Mouse (Mus musculus): ENCODE results near the gene Spock2. TPM values are rescaled to one million over a fixed set of nuclear protein-coding genes. Genes with fewer than 3 reads are reported as not detected.

The Spock2 gene
- polyA plus RNA-seq (2017; shearing (Covaris generic)) = 1 to 10 TPM; 1.5 to 8.7 (median 8.0) TPM

DNA sequence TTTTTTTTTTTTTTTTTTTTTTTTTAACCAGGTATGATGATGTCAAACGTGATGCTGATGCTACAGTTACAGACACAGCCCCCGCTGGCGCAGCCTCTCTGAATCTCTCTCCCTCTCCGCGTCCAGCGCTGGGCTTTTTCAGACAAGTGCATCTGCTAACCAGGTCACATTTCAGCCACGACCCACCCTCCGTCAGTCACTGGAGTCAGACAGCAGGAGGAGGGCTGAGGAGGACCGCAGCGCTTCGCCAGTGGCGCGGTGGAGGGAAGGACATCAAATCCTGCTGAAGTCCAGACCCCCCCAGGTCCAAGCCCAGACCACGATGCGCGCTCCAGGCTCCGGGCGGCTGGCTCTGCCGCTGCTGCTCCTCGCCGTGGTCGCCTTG lies at the start of gene Spock2:
TSS of gene Spock2 (plus strand) at position 74 of the 385 bp plus-strand sequence.
- peak; percentile 75 for ATAC-seq

DNA sequence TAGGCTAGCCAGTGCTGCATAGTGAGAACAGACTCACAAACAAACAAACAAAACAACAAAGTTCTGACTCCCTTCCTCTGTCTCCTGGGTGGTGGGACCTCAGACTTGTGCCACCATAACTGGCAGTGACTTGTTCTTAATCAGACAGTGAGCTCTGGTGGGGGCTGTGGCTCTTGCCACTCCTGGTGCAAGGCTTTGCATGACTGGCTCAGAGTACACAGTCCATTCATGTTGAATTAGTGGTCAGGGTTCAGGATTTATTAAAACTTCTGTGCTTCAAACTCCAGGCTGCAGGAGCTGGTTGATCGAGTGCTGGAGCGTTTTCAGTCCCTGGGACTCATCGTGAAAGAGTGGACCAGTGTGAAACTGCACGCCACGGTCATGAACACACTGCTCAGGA lies 43.8 kb upstream of the Spock2 start:
- ATAC-seq = no peak

DNA sequence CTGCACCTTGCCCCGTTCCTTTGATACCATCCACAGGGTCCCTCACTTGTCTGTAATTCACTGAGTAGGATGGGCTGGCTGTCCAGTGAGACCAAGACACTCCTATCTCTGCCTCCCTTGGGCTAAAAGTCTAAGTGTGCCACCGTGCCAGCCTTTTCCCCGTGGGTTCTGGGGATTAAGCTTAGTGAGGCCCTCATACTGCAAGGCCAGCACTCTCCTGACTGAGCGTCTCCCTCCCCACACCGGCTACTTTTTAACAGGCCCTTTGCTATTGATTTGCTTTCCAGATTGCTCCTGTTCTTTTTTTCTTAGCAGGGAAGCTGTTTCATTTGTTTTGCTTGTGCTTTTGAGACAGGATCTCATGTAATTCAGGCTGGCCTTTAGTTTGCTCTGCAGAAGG lies 43.1 kb upstream of the Spock2 start:
- ATAC-seq = no peak

- ATAC-seq = peak; percentile 73
These were observed 39.5 kb upstream of the Spock2 start for GRCm38 (mm10) chr10:60066524-60066923.

DNA sequence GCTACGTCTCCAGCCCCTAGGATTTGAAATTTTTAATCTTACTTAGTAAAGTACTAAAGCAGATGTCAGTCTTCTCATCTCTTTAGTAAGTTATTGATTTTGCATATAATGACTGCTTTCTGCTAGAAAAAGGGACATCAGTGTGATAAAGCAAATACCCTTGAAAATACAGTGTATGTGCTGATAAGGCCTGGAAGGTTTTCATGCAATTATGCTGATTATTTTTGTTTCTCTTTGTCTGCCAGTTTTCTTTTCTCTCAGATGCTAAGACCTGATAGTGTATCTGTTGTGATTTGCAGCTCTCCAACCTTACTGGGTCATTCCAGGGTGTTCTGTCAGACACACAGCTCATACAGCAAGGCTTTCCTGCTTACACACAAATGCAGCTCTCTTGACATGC lies 30.9 kb upstream of the Spock2 start:
- ATAC-seq = no peak

DNA sequence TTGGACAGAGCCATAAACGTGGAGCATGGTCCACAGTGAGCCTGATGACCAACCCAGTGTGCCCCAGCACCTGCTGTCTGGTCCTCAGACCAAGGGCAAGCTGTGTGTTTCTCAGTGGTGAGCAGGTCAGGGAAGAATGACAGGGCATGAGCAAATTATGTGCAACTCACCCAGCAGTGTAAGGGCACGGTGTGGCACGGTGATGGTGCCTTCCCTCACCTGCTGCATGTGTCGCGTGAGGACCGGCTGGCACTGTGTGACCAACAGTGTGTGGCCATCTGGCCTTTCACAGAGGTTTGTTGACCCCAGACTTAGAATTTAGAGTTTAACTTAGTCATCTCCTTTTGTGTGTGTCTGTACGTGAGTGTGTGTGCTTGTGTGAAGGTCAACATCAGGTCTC lies 28.8 kb upstream of the Spock2 start:
- ATAC-seq = no peak

DNA sequence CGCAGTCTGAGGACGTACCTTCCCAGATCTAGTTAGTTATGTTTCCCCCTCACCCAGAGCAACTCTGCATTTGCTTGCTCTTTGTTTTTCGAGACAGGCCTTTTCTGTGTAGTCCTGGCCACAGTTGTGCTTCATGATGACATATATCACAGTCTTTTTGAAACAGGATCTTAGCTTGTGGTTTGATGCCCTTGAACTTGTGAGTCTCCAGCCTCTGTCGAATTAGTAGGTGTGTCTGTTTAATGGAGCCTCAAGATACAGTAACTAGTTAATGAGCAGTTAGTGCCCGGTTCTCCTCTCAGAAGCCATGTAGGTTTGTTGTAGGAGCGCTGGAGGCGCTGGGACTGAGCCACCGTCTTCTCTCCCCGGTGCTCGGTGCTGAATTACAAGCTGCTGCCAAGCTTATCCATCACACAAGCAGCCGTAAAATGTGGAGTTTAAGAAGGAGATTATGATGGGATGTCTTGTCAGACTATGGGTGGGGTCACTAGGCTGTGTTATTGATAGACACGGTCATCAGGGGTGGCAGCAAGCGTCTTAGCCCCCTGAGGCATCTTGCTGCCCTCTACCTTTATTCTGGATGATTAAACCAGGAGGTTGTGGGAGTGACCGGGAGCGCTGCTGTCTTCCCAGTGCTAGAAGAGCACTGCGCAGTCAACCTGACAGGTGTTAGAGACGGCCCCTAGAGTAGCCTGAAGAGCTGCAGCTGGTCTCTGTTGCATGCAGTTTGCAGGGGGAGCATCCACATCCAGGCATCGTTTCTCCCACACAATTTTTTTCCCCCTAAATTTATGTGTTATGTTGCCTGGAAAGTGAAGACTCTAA lies 28.1 kb upstream of the Spock2 start:
- no peak for ATAC-seq

GRCm38 (mm10) chr10:60078561-60078917 lies 27.5 kb upstream of the Spock2 start:
- no peak for ATAC-seq

- ATAC-seq = no peak
These were observed 25.8 kb upstream of the Spock2 start for GRCm38 (mm10) chr10:60080171-60080570.

DNA sequence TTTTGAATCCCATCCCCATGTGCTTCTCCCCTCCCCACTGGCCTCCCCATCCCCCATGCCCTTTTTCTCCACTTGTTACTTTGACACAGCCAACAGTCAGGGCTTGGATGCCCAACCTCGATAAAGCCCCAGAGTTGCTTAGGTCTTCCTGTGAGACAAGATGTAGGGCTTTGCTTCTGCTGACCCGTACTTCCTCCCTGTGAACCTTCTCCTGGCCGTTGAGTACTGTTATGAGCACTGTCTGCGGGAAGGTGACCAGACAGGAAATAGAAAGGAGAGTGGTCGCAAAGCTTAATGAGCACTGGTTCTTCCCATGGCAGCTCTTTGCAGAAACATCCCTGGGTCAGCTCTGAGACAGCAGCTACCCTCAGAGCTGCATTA lies 25.4 kb upstream of the Spock2 start:
- ATAC-seq = peak; percentile 6

DNA sequence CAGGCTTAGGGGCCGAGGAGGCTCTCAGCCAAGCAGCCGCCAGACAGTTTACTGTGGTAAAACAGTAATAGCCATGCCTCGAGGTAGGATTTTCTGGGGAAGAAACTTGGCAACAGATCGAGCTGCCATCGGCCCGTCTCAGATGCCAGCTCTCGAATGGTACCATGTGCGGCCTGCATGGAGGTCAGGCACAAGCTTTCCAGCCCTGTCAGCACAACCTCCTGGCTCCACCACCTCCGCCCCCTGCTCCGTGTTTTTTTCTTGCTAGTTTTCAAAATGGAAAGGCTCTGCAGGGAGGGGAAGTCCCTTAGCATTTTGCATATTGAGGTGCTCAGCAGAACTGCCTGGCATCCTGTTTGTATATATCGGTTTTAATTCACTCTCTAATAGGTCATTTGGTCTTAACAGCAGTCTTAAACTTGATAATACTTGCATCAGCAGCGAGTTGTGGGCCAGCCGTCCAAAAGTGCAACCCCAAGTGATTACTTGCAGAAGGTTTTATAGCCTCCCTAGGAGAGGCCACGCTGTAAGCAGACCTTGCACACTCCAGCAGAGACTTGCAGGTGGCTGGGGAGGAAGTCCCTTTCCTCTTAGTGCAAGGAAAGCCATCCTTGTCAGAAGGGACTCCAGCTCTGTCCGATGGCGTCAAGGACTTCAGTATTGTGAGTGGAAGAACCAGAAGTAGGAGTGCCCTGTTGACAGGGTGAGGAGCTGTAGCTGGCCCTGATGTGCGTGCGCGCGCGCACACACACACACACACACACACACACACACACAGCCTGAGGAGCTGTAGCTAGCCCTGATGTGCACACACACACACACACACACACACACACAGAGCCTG lies 24.8 kb upstream of the Spock2 start:
- ATAC-seq = peak; percentile 85

DNA sequence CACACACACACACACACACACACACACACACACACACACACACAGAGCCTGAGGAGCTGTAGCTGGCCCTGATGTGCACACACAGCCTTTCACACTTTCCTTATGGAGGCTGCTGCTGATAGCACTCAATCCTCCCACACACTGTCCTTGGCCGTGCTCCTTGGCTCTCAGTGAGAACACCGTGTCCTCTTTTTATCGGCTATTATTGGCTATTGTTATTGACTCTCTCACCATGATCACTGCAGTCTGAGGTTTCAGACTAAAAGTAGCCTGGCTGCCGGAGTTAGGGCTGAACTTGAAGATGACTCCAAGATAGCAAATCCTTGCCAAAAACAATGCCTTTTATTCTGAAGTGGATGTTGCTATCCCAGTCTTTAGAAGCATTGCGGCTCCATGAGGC lies 24.1 kb upstream of the Spock2 start:
- peak; percentile 8 for ATAC-seq

DNA sequence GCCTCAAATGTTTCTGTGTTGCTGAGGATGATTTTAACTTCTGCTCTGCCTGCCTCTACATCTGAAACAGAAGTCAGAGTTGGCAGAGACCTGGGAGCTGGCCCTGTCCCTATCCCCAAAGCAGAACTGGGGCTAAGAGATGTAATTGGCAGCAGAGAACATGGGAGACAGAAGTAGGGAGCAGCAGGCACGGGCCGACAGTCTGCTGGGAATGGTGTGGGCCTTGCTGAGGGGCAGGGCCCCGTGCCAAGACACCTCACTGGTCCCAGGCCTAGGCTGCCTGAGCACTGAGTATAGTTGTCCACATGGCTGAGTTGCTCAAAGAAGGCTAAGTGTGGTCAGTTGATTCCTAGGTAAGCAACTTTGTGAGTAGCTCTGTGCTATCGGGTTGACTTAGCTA lies 22.0 kb upstream of the Spock2 start:
- no peak for ATAC-seq

DNA sequence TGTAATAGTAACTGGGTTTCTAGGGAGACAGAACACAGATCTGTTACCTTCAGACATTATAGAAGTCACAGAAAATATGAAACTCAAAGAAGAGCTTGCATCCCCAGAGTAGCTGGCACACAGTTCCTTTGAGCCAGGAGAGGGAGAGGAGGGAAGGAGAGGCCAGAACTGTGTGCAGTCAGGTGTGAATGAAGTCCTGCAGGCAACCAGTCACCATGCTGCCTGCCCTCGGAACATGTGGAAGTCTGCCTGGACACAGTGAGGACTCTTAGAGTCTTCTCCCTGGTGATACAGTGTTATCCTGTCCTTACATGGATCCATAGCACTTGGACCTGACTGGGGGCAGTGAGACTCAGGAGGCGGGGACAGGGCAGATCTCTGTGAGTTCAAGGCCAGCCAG lies 13.7 kb upstream of the Spock2 start:
- no peak for ATAC-seq

GRCm38 (mm10) chr10:60093751-60094150 lies 12.3 kb upstream of the Spock2 start:
- no peak for ATAC-seq

GRCm38 (mm10) chr10:60095558-60095957 lies 10.5 kb upstream of the Spock2 start:
- ATAC-seq = no peak

DNA sequence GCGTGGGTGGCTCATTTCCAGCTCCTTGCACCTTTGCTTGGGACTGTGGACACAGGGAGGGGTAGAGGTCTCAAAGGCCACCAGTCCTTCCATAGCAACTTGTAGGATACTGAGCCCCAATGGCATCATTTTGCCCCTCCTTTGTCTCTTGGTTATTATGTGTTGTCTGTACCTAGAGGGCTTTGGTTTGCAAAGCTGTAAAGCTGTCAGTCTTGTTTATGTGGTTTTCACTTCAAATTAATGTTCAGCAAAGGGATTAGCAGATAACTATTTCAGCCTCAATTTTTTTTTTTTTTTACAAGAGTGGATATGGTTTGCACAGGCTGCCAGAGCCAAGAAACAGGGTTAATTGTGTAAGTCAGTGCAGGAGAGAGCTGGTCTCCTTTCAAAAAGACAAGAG lies 9.7 kb upstream of the Spock2 start:
- ATAC-seq = no peak

DNA sequence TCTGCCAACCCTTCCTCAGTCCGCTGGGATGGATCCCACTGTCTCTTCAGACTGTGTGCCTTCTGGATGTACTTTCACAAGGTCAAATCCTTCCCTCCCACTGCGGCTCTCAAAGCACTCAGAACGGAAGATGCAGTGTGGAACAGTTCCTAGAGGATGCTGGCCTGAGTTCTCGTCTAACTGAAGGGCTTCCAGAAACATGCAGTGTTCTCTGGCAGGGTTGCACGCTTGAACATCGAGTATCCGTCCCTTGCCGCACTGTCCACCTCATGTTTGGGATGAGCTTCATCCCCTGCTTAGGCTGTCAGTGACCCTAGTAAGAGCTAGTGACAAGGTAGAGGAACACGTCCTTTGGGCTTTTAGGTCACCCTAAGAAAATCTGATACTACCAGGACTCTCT lies 8.9 kb upstream of the Spock2 start:
- ATAC-seq = no peak

DNA sequence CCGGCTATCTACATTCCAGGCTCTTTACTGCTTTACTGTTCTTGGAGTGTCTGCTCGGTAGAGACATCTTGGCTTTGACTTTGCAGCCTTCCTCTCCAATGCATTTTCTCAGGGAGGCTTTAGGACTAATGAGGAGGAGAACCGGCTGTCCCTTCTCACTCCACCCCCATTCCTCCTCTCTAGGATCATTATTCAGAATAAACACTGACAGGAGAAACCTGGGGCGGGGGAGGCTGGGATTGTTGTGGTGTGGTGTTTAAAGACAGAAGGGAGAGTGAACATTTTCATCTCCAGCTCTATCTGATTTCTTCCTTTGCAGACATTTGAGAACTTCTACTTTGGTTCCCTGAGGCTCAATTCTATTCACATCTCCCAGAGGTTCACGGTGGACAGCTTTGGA lies 8.2 kb upstream of the Spock2 start:
- ATAC-seq = no peak

DNA sequence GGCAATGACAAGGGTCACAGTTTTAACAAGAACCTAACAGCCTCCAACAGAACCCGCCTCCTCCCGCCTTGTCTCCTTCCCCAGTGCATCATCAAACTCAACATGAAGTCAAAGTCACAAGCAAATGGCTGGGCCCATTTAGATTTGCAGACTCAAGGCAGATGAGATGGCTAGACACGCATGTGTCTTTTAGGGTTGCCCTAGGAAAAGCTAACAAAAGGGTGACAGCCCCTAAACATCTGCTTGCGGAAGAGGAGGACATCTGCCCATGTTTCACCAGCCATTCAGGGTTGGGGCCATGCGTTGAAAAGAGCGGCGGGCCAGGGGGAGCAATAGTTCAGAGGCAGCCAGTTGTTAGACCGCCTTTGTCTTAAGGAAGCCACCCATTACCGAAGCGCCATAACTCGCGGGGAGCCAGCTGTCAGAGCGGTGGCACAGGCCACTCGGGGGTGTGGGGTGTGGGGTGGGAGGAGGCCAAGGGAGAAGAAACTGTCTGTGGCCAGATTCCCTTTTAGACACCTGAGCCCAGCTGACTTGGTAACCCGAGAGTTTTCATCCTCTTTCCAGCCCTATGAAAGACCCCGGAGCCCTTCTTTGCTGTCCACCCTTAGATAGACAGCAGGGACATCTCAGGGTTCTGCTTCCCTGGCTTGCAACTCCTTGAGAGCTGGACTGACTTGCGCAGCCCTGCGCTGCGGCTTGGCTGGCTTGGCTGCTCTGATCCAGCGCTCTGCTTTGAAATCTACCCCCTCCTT lies 451 bp upstream of the Spock2 start:
- no peak for ATAC-seq

- ATAC-seq = peak; percentile 63
These were observed 640 bp downstream of the Spock2 start for GRCm38 (mm10) chr10:60106531-60107186.

DNA sequence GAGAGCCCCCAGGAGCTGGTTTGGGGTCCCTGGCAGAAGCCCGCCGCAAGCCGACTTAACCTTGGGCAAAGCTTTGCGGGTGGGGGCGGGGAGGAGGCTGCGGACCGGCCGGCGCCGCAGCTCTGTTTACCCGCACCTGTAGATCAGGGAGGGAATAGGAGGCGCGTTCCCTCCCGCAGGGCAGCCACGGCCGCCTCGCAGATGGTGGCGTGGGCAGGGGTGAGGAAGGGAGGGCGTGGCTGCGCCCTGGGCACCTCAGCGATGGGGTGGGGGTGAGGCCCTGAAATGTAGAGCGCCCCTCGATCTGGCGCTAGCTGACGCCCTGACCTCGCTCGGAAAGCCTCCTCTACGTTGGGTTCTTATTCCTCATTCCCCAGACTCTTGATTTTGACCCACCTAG lies 1.4 kb downstream of the Spock2 start:
- ATAC-seq = peak; percentile 29

All from inflammation-experienced regulatory T-cells, adult 6 months (primary cell).